Mouse (Mus musculus) layer of hippocampus, postnatal 14 days (tissue): ENCODE results near the gene Tmem176a. TPM values are rescaled to one million over a fixed set of nuclear protein-coding genes. Genes with fewer than 3 reads are reported as not detected.
"Not testable (repeated sequence)": the region's sequence is repeated elsewhere in the genome, so short reads cannot be mapped to it uniquely, and the experiment has no call there.

Source experiments
- DNase-seq, 2 experiments: peaks; one replicate each; pipeline ENCODE4 v3.0.0; 2021 to 2022; ENCODE audit warnings: low spot score in 2 of 2, mixed read lengths in 1 of 2
- long read RNA-seq, 2 experiments: library from polyadenylated mRNA; stranded (forward); transcript quantifications; one replicate each; pipeline ENCODE4 v2.0.0; 2021
- total RNA-seq, 2 experiments: library from RNA; stranded (reverse); gene quantifications; 2 replicates each; pipeline ENCODE4 v1.2.3; 2021

The Tmem176a gene
- total RNA-seq = 10 to 100 TPM; 18.3 to 19.8 TPM
- long read RNA-seq, experiment 1, transcript Tmem176a-201 (7 exons, 1,540 nt) = major isoform, 15 of 15 reads
- long read RNA-seq, experiment 1, partial matches to known transcripts = 0 of 15 reads
- long read RNA-seq, experiment 1, other reads (novel, unspliced or antisense) = 0 of 15 reads
- long read RNA-seq, experiment 2, transcript Tmem176a-201 (7 exons, 1,540 nt) = major isoform, 23 of 23 reads
- long read RNA-seq, experiment 2, partial matches to known transcripts = 0 of 23 reads
- long read RNA-seq, experiment 2, other reads (novel, unspliced or antisense) = 0 of 23 reads

- DNase-seq = no peak
These were observed at the start of gene Tmem176a for GRCm38 (mm10) chr6:48840371-48840969. Gene Tmem176a, plus strand, starts transcription at chr6:48840919.

- DNase-seq = no peak
These were observed 38.8 kb upstream of the Tmem176a start for GRCm38 (mm10) chr6:48801897-48802296.

- peak in 1 of 2 experiments; percentile 66 for DNase-seq
These were observed 37.2 kb upstream of the Tmem176a start for GRCm38 (mm10) chr6:48803406-48804051.

GRCm38 (mm10) chr6:48804346-48804745, 36.4 kb upstream of the Tmem176a start:
- no peak for DNase-seq

GRCm38 (mm10) chr6:48806746-48807145, 34.0 kb upstream of the Tmem176a start:
- DNase-seq = no peak

GRCm38 (mm10) chr6:48809494-48810219, 31.1 kb upstream of the Tmem176a start:
- no peak for DNase-seq

- DNase-seq = no peak
These were observed 25.7 kb upstream of the Tmem176a start for GRCm38 (mm10) chr6:48815013-48815412.

- peak; percentile 52 to 83 for DNase-seq
These were observed 22.9 kb upstream of the Tmem176a start for GRCm38 (mm10) chr6:48817815-48818214.

- not testable (repeated sequence) for DNase-seq
These were observed 18.5 kb upstream of the Tmem176a start for GRCm38 (mm10) chr6:48821991-48822785.

GRCm38 (mm10) chr6:48825016-48825415, 15.7 kb upstream of the Tmem176a start:
- no peak for DNase-seq

- DNase-seq = no peak
These were observed 11.7 kb upstream of the Tmem176a start for GRCm38 (mm10) chr6:48828976-48829375.

- no peak for DNase-seq
These were observed 11.1 kb upstream of the Tmem176a start for GRCm38 (mm10) chr6:48829651-48830050.

- no peak for DNase-seq
These were observed 10.5 kb upstream of the Tmem176a start for GRCm38 (mm10) chr6:48830241-48830640.

GRCm38 (mm10) chr6:48831141-48831540, 9.6 kb upstream of the Tmem176a start:
- no peak for DNase-seq

- no peak for DNase-seq
These were observed 8.3 kb upstream of the Tmem176a start for GRCm38 (mm10) chr6:48832426-48832825.

GRCm38 (mm10) chr6:48833515-48833914, 7.2 kb upstream of the Tmem176a start:
- no peak for DNase-seq

- no peak for DNase-seq
These were observed 5.5 kb upstream of the Tmem176a start for GRCm38 (mm10) chr6:48835241-48835640.

GRCm38 (mm10) chr6:48836146-48836545, 4.6 kb upstream of the Tmem176a start:
- no peak for DNase-seq

- DNase-seq = no peak
These were observed 3.2 kb upstream of the Tmem176a start for GRCm38 (mm10) chr6:48837516-48837915.

GRCm38 (mm10) chr6:48838321-48839080, 2.2 kb upstream of the Tmem176a start:
- DNase-seq = no peak
